Mouse (Mus musculus): ENCODE measurements around the gene Upk1a. TPM values are rescaled to one million over a fixed set of nuclear protein-coding genes. Genes with fewer than 3 reads are reported as not detected.

Gene Upk1a
- polyA plus RNA-seq, 1 experiment = 23.6 TPM

GRCm38 (mm10) chr7:30615049-30615760, 2.6 kb upstream of the Upk1a start:
- no peak overlapping the region for H3K4me3 ChIP-seq (ENCODE audit: insufficient read depth, low read depth, low read length)
- H3K27ac ChIP-seq (ENCODE audit: insufficient read depth, low read depth, low read length) = no peak overlapping the region
- no peak for DNase-seq
- TF ChIP-seq CTCF (conservative IDR thresholded peaks at IDR 0.05; ENCODE audit: insufficient read depth, insufficient read length, low read depth, low read length) = no peak
- TF ChIP-seq POLR2A (IDR thresholded peaks at IDR 0.05; ENCODE audit: low read depth, low read length) = no peak
- no peaks in the 10 kb centered on the region for H3K27me3 ChIP-seq (replicated peaks; ENCODE audit: control insufficient read depth, insufficient read depth, low read length)
- no peaks in the 10 kb centered on the region; the same call in 1 of the 2 replicates for H3K4me1 ChIP-seq (ENCODE audit: control insufficient read depth, insufficient read depth, low read length)
- H3K36me3 ChIP-seq (ENCODE audit: control insufficient read depth, insufficient read depth, low read length) = peaks cover 4% of the 10 kb centered on the region; the same call in 1 of the 2 replicates
- WGBS = 54% methylated on average over 5 of the region's 5 CpGs

GRCm38 (mm10) chr7:30614454-30614853, 1.8 kb upstream of the Upk1a start:
- TF ChIP-seq CTCF (conservative IDR thresholded peaks at IDR 0.05; ENCODE audit: insufficient read depth, insufficient read length, low read depth, low read length) (0 out of 2 replicates have a peak, but pooled peaks have one; percentile 13), POLR2A (IDR thresholded peaks at IDR 0.05; ENCODE audit: low read depth, low read length) (no peak)
- Histone ChIP-seq H3K4me1 (ENCODE audit: control insufficient read depth, insufficient read depth, low read length) (no peaks in the 10 kb centered on the region; the same call in 1 of the 2 replicates), H3K27me3 (replicated peaks; ENCODE audit: control insufficient read depth, insufficient read depth, low read length) (no peaks in the 10 kb centered on the region), H3K4me3 (ENCODE audit: insufficient read depth, low read depth, low read length) (no peak overlapping the region), H3K36me3 (ENCODE audit: control insufficient read depth, insufficient read depth, low read length) (peaks cover 4% of the 10 kb centered on the region; the same call in 1 of the 2 replicates), H3K27ac (ENCODE audit: insufficient read depth, low read depth, low read length) (no peak overlapping the region)
- no peak for DNase-seq
- WGBS = 63% methylated on average over 2 of the region's 2 CpGs

GRCm38 (mm10) chr7:30613529-30614112, 974 bp upstream of the Upk1a start:
- Histone ChIP-seq H3K27me3 (replicated peaks; ENCODE audit: control insufficient read depth, insufficient read depth, low read length) (no peaks in the 10 kb centered on the region), H3K4me1 (ENCODE audit: control insufficient read depth, insufficient read depth, low read length) (no peaks in the 10 kb centered on the region; the same call in 1 of the 2 replicates), H3K36me3 (ENCODE audit: control insufficient read depth, insufficient read depth, low read length) (no peaks in the 10 kb centered on the region; the same call in 1 of the 2 replicates), H3K27ac (ENCODE audit: insufficient read depth, low read depth, low read length) (no peak overlapping the region), H3K4me3 (ENCODE audit: insufficient read depth, low read depth, low read length) (no peak overlapping the region)
- TF ChIP-seq POLR2A (IDR thresholded peaks at IDR 0.05; ENCODE audit: low read depth, low read length) = no peak
- peak; percentile 62 for TF ChIP-seq CTCF (conservative IDR thresholded peaks at IDR 0.05; ENCODE audit: insufficient read depth, insufficient read length, low read depth, low read length)
- 20% methylated on average over 14 of the region's 14 CpGs for WGBS
- peak; percentile 73 for DNase-seq

GRCm38 (mm10) chr7:30610043-30610442, 2.6 kb downstream of the Upk1a start:
- no peaks in the 10 kb centered on the region for H3K36me3 ChIP-seq (ENCODE audit: control insufficient read depth, insufficient read depth, low read length)
- TF ChIP-seq CTCF (conservative IDR thresholded peaks at IDR 0.05; ENCODE audit: insufficient read depth, insufficient read length, low read depth, low read length) (no peak), POLR2A (IDR thresholded peaks at IDR 0.05; ENCODE audit: low read depth, low read length) (no peak)
- no peaks in the 10 kb centered on the region for H3K27me3 ChIP-seq (replicated peaks; ENCODE audit: control insufficient read depth, insufficient read depth, low read length)
- 53% methylated on average over 7 of the region's 7 CpGs for WGBS
- no peak overlapping the region for H3K27ac ChIP-seq (ENCODE audit: insufficient read depth, low read depth, low read length)
- DNase-seq = no peak
- H3K4me3 ChIP-seq (ENCODE audit: insufficient read depth, low read depth, low read length) = no peak overlapping the region
- H3K4me1 ChIP-seq (ENCODE audit: control insufficient read depth, insufficient read depth, low read length) = no peaks in the 10 kb centered on the region; the same call in 1 of the 2 replicates

- Histone ChIP-seq H3K36me3 (ENCODE audit: control insufficient read depth, insufficient read depth, low read length) (no peaks in the 10 kb centered on the region), H3K27ac (ENCODE audit: insufficient read depth, low read depth, low read length) (no peak overlapping the region), H3K4me1 (ENCODE audit: control insufficient read depth, insufficient read depth, low read length) (peaks cover 1% of the 10 kb centered on the region), H3K4me3 (ENCODE audit: insufficient read depth, low read depth, low read length) (no peak overlapping the region), H3K27me3 (replicated peaks; ENCODE audit: control insufficient read depth, insufficient read depth, low read length) (no peaks in the 10 kb centered on the region)
- TF ChIP-seq CTCF (conservative IDR thresholded peaks at IDR 0.05; ENCODE audit: insufficient read depth, insufficient read length, low read depth, low read length) (no peak), POLR2A (IDR thresholded peaks at IDR 0.05; ENCODE audit: low read depth, low read length) (no peak)
- 52% methylated on average over 16 of the region's 16 CpGs for WGBS
- no peak for DNase-seq
Measured at GRCm38 (mm10) chr7:30608476-30608875, 4.2 kb downstream of the Upk1a start.

- TF ChIP-seq CTCF (conservative IDR thresholded peaks at IDR 0.05; ENCODE audit: insufficient read depth, insufficient read length, low read depth, low read length) = peak; percentile 76
- TF ChIP-seq POLR2A (IDR thresholded peaks at IDR 0.05; ENCODE audit: low read depth, low read length) = no peak
- no peaks in the 10 kb centered on the region for H3K27me3 ChIP-seq (replicated peaks; ENCODE audit: control insufficient read depth, insufficient read depth, low read length)
- H3K36me3 ChIP-seq (ENCODE audit: control insufficient read depth, insufficient read depth, low read length) = no peaks in the 10 kb centered on the region
- DNase-seq = peak; percentile 61
- H3K4me3 ChIP-seq (ENCODE audit: insufficient read depth, low read depth, low read length) = no peak overlapping the region
- H3K27ac ChIP-seq (ENCODE audit: insufficient read depth, low read depth, low read length) = no peak overlapping the region
- peaks cover 8% of the 10 kb centered on the region for H3K4me1 ChIP-seq (ENCODE audit: control insufficient read depth, insufficient read depth, low read length)
- 29% methylated on average over 8 of the region's 8 CpGs for WGBS
Measured at GRCm38 (mm10) chr7:30607706-30608309, 4.8 kb downstream of the Upk1a start.

- H3K4me3 ChIP-seq (ENCODE audit: insufficient read depth, low read depth, low read length) = no peak overlapping the region
- H3K27ac ChIP-seq (ENCODE audit: insufficient read depth, low read depth, low read length) = no peak overlapping the region
- no peak for DNase-seq
- TF ChIP-seq CTCF (conservative IDR thresholded peaks at IDR 0.05; ENCODE audit: insufficient read depth, insufficient read length, low read depth, low read length) (no peak), POLR2A (IDR thresholded peaks at IDR 0.05; ENCODE audit: low read depth, low read length) (no peak)
- no peaks in the 10 kb centered on the region for H3K36me3 ChIP-seq (ENCODE audit: control insufficient read depth, insufficient read depth, low read length)
- no peaks in the 10 kb centered on the region for H3K27me3 ChIP-seq (replicated peaks; ENCODE audit: control insufficient read depth, insufficient read depth, low read length)
- peaks cover 8% of the 10 kb centered on the region for H3K4me1 ChIP-seq (ENCODE audit: control insufficient read depth, insufficient read depth, low read length)
- WGBS = 87% methylated on average over 8 of the region's 8 CpGs
Measured at GRCm38 (mm10) chr7:30604944-30605343, 7.7 kb downstream of the Upk1a start.
